Mouse (Mus musculus): ENCODE results near the gene Ralgapb.
A peak's percentile ranks its signal among the peaks of the same experiment; 100 is the strongest.

Ralgapb gene

GRCm38 (mm10) chr2:158408997-158409594 lies 552 bp upstream of the Ralgapb start:
- DNase-seq: no peak

GRCm38 (mm10) chr2:158410022-158411014 lies 670 bp downstream of the Ralgapb start:
- peak; percentile 44 to 61 for DNase-seq

GRCm38 (mm10) chr2:158413240-158413639 lies 3.6 kb downstream of the Ralgapb start:
- no peak for DNase-seq

GRCm38 (mm10) chr2:158415826-158416225 lies 6.2 kb downstream of the Ralgapb start:
- DNase-seq: no peak

GRCm38 (mm10) chr2:158418663-158419062 lies 9.0 kb downstream of the Ralgapb start:
- DNase-seq: no peak

GRCm38 (mm10) chr2:158445814-158446213 lies 36.2 kb downstream of the Ralgapb start:
- no peak for DNase-seq

GRCm38 (mm10) chr2:158449845-158450244 lies 40.2 kb downstream of the Ralgapb start:
- no peak for DNase-seq

GRCm38 (mm10) chr2:158456451-158456850 lies 46.8 kb downstream of the Ralgapb start:
- DNase-seq: no peak

GRCm38 (mm10) chr2:158457610-158458009 lies 48.0 kb downstream of the Ralgapb start:
- no peak for DNase-seq

GRCm38 (mm10) chr2:158462450-158462849 lies 52.8 kb downstream of the Ralgapb start:
- no peak for DNase-seq

- DNase-seq: no peak
These were observed 64.5 kb downstream of the Ralgapb start for GRCm38 (mm10) chr2:158474159-158474558.

- DNase-seq: no peak
These were observed 68.0 kb downstream of the Ralgapb start for GRCm38 (mm10) chr2:158477640-158478039.

- no peak for DNase-seq
These were observed 88.8 kb downstream of the Ralgapb start for GRCm38 (mm10) chr2:158498457-158498856.

- DNase-seq: no peak
These were observed 92.5 kb downstream of the Ralgapb start, which contains the start of gene Adig for GRCm38 (mm10) chr2:158501836-158502812. Gene Adig (plus strand): TSS chr2:158502612.

- DNase-seq: no peak
These were observed 93.6 kb downstream of the Ralgapb start for GRCm38 (mm10) chr2:158503226-158503625.

- no peak for DNase-seq
These were observed 94.0 kb downstream of the Ralgapb start for GRCm38 (mm10) chr2:158503671-158504070.

GRCm38 (mm10) chr2:158506475-158506874 lies 96.8 kb downstream of the Ralgapb start:
- no peak for DNase-seq

GRCm38 (mm10) chr2:158507046-158507445 lies 97.4 kb downstream of the Ralgapb start:
- DNase-seq: no peak

GRCm38 (mm10) chr2:158510665-158511064 lies 101.0 kb downstream of the Ralgapb start:
- DNase-seq: no peak

GRCm38 (mm10) chr2:158512528-158512927 lies 102.9 kb downstream of the Ralgapb start, which contains the start of gene Arhgap40:
Gene Arhgap40 (plus strand): TSS chr2:158512796.
- no peak for DNase-seq

- DNase-seq: no peak
These were observed 104.2 kb downstream of the Ralgapb start for GRCm38 (mm10) chr2:158513821-158514336.

- no peak for DNase-seq
These were observed 108.9 kb downstream of the Ralgapb start for GRCm38 (mm10) chr2:158518583-158518982.
